Mouse (Mus musculus): ENCODE data around the gene Dpm3.

The Dpm3 gene

GRCm38 (mm10) chr3:89227307-89228179 lies 31.6 kb upstream of the Dpm3 start:
- no peak for TF ChIP-seq GATA4 (IDR thresholded peaks at IDR 0.05; ENCODE audit: insufficient replicate concordance, low read length)

- TF ChIP-seq GATA4 (IDR thresholded peaks at IDR 0.05; ENCODE audit: insufficient replicate concordance, low read length), result no peak
These were observed 31.0 kb upstream of the Dpm3 start for GRCm38 (mm10) chr3:89228180-89228549.

GRCm38 (mm10) chr3:89228836-89229235 lies 30.3 kb upstream of the Dpm3 start, which contains the start of gene Muc1:
TSS of gene Muc1 (plus strand) at chr3:89229057.
- no peak for TF ChIP-seq GATA4 (IDR thresholded peaks at IDR 0.05; ENCODE audit: insufficient replicate concordance, low read length)

GRCm38 (mm10) chr3:89229276-89229675 lies 29.9 kb upstream of the Dpm3 start:
- TF ChIP-seq GATA4 (IDR thresholded peaks at IDR 0.05; ENCODE audit: insufficient replicate concordance, low read length), result no peak

- no peak for TF ChIP-seq GATA4 (IDR thresholded peaks at IDR 0.05; ENCODE audit: insufficient replicate concordance, low read length)
These were observed 28.6 kb upstream of the Dpm3 start for GRCm38 (mm10) chr3:89230561-89230960.

- no peak for TF ChIP-seq GATA4 (IDR thresholded peaks at IDR 0.05; ENCODE audit: insufficient replicate concordance, low read length)
These were observed 27.8 kb upstream of the Dpm3 start for GRCm38 (mm10) chr3:89231345-89231744.

- no peak for TF ChIP-seq GATA4 (IDR thresholded peaks at IDR 0.05; ENCODE audit: insufficient replicate concordance, low read length)
These were observed 27.3 kb upstream of the Dpm3 start for GRCm38 (mm10) chr3:89231772-89232275.

- TF ChIP-seq GATA4 (IDR thresholded peaks at IDR 0.05; ENCODE audit: insufficient replicate concordance, low read length), result no peak
These were observed 26.5 kb upstream of the Dpm3 start for GRCm38 (mm10) chr3:89232614-89233013.

- TF ChIP-seq GATA4 (IDR thresholded peaks at IDR 0.05; ENCODE audit: insufficient replicate concordance, low read length), result no peak
These were observed 25.5 kb upstream of the Dpm3 start for GRCm38 (mm10) chr3:89233562-89234110.

- TF ChIP-seq GATA4 (IDR thresholded peaks at IDR 0.05; ENCODE audit: insufficient replicate concordance, low read length), result no peak
These were observed 22.6 kb upstream of the Dpm3 start for GRCm38 (mm10) chr3:89236516-89236915.

- TF ChIP-seq GATA4 (IDR thresholded peaks at IDR 0.05; ENCODE audit: insufficient replicate concordance, low read length), result no peak
These were observed 21.5 kb upstream of the Dpm3 start for GRCm38 (mm10) chr3:89237682-89238081.

- no peak for TF ChIP-seq GATA4 (IDR thresholded peaks at IDR 0.05; ENCODE audit: insufficient replicate concordance, low read length)
These were observed 20.7 kb upstream of the Dpm3 start for GRCm38 (mm10) chr3:89238494-89238893.

GRCm38 (mm10) chr3:89242331-89242895 lies 16.7 kb upstream of the Dpm3 start:
- no peak for TF ChIP-seq GATA4 (IDR thresholded peaks at IDR 0.05; ENCODE audit: insufficient replicate concordance, low read length)

- no peak for TF ChIP-seq GATA4 (IDR thresholded peaks at IDR 0.05; ENCODE audit: insufficient replicate concordance, low read length)
These were observed 15.5 kb upstream of the Dpm3 start for GRCm38 (mm10) chr3:89243609-89244008.

- no peak for TF ChIP-seq GATA4 (IDR thresholded peaks at IDR 0.05; ENCODE audit: insufficient replicate concordance, low read length)
These were observed 14.8 kb upstream of the Dpm3 start for GRCm38 (mm10) chr3:89244158-89244981.

All from liver, adult (tissue).